Mouse (Mus musculus): ENCODE data around the gene Cers6.

- no peak for TF ChIP-seq POLR2A (IDR thresholded peaks at IDR 0.05; ENCODE audit: borderline replicate concordance, control insufficient read depth, low read depth, low read length)
- no peak for TF ChIP-seq CTCF (IDR thresholded peaks at IDR 0.05; ENCODE audit: control insufficient read depth, insufficient read depth, low read length)
These were observed 181.3 kb downstream of the Cers6 start for GRCm38 (mm10) chr2:69042327-69043106.

Measured in bone marrow, adult 2 months (tissue).